Mouse (Mus musculus): Measurements from ENCODE around the gene Dysf. TPM values are rescaled to one million over a fixed set of nuclear protein-coding genes. Genes with fewer than 3 reads are reported as not detected.

Gene Dysf
- polyA plus RNA-seq, 1 experiment from 2014 or later: 9.4 TPM

DNA sequence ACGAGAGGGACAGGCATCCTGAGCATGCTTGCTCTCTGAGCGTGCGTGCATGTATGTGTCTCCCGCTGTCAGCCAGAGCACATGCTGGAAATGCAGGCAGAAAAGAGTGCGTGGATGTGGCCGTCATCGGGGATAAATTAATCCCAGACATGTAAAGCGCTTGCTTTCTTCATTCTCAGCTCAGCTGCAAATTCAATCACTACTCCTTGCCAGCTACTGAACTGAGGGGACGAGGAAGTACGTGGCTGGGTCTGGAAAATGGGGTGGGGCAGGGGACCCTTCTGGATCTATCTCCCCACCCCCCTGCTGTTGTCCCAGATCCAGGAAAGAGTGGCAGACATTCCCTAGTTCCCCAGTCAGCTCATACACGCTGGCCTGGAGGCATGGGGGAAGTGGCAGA is 210.7 kb downstream of the Dysf start:
- H3K27ac ChIP-seq (ENCODE audit: low read length): no peak overlapping the region
- H3K4me2 ChIP-seq (ENCODE audit: low read depth, low read length): no peak overlapping the region
- 70% methylated on average over 11 of the region's 11 CpGs for WGBS
- H3K9ac ChIP-seq (ENCODE audit: low read length): no peak overlapping the region
- H3K4me1 ChIP-seq (replicated peaks; ENCODE audit: control insufficient read depth, insufficient read depth, low read length): no peaks in the 10 kb centered on the region
- H3K4me3 ChIP-seq (ENCODE audit: low read length): no peak overlapping the region
- H3K9me3 ChIP-seq (ENCODE audit: control insufficient read depth, low read length): no peaks in the 10 kb centered on the region
- no peaks in the 10 kb centered on the region for H3K27me3 ChIP-seq (ENCODE audit: control insufficient read depth, insufficient read depth, low read depth, low read length)
- no peaks in the 10 kb centered on the region for H3K36me3 ChIP-seq (ENCODE audit: control insufficient read depth, insufficient read depth, low read length)
- no peak for ATAC-seq (ENCODE audit: low read depth)

- H3K4me2 ChIP-seq (ENCODE audit: low read depth, low read length): no peak overlapping the region
- 22% methylated on average over 4 of the region's 4 CpGs for WGBS
- no peak overlapping the region for H3K4me3 ChIP-seq (ENCODE audit: low read length)
- H3K9ac ChIP-seq (ENCODE audit: low read length): no peak overlapping the region
- no peaks in the 10 kb centered on the region for H3K9me3 ChIP-seq (ENCODE audit: control insufficient read depth, low read length)
- H3K36me3 ChIP-seq (ENCODE audit: control insufficient read depth, insufficient read depth, low read length): no peaks in the 10 kb centered on the region
- H3K27ac ChIP-seq (ENCODE audit: low read length): no peak overlapping the region
- ATAC-seq (ENCODE audit: low read depth): no peak
- H3K4me1 ChIP-seq (replicated peaks; ENCODE audit: control insufficient read depth, insufficient read depth, low read length): no peaks in the 10 kb centered on the region
- H3K27me3 ChIP-seq (ENCODE audit: control insufficient read depth, insufficient read depth, low read depth, low read length): no peaks in the 10 kb centered on the region
Observed at GRCm38 (mm10) chr6:84224861-84225260, 216.5 kb downstream of the Dysf start.

DNA sequence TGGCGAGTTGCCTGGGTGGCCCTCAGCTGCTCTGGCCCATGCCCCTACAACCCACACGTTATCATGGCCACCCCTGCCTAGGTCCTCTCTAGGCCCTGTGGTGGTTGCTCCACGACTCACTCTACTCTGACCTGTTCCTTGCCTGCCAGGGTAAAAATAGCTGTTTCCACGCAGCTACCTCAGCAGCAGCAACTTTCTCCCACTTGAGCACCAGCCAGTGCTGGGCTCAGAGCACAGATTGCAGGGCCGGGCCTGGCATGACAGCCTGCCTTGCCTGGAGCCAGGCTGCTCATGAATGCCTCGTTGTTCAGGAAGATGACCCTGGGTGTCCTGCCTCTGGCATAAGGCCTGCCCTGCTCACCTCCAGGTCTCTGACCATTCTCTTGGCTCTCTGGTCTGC is 217.2 kb downstream of the Dysf start:
- H3K27me3 ChIP-seq (ENCODE audit: control insufficient read depth, insufficient read depth, low read depth, low read length): no peaks in the 10 kb centered on the region
- ATAC-seq (ENCODE audit: low read depth): peak; percentile 32; the same call in 1 of the 2 replicates
- no peak overlapping the region for H3K4me2 ChIP-seq (ENCODE audit: low read depth, low read length)
- H3K4me1 ChIP-seq (replicated peaks; ENCODE audit: control insufficient read depth, insufficient read depth, low read length): no peaks in the 10 kb centered on the region
- H3K27ac ChIP-seq (ENCODE audit: low read length): no peak overlapping the region
- no peaks in the 10 kb centered on the region for H3K9me3 ChIP-seq (ENCODE audit: control insufficient read depth, low read length)
- H3K4me3 ChIP-seq (ENCODE audit: low read length): no peak overlapping the region
- H3K36me3 ChIP-seq (ENCODE audit: control insufficient read depth, insufficient read depth, low read length): no peaks in the 10 kb centered on the region
- no peak overlapping the region for H3K9ac ChIP-seq (ENCODE audit: low read length)
- 58% methylated on average over 6 of the region's 6 CpGs for WGBS

DNA sequence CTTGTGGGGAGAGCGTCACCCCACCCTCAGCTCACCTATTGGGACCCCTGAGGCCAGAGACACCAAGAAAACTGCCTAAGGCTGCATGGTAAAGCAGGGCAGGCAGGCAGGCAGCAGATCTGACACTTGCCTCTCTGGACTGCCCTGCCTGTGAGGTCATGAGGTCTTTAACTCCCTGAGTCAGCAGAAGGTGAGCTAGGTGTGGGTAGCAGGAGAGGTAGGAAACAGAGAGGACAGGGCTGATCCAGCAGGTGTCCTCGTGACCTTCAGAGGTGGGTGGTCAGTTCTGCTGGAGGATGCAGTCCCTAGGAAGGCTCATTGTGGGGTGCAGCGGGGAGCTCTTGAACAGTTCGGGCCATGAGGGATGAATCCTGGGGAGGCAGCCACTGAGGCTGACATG is 219.8 kb downstream of the Dysf start:
- Histone ChIP-seq H3K27me3 (ENCODE audit: control insufficient read depth, insufficient read depth, low read depth, low read length) (no peaks in the 10 kb centered on the region), H3K9me3 (ENCODE audit: control insufficient read depth, low read length) (no peaks in the 10 kb centered on the region), H3K4me2 (ENCODE audit: low read depth, low read length) (no peak overlapping the region), H3K27ac (ENCODE audit: low read length) (no peak overlapping the region), H3K4me1 (replicated peaks; ENCODE audit: control insufficient read depth, insufficient read depth, low read length) (peaks cover 6% of the 10 kb centered on the region), H3K36me3 (ENCODE audit: control insufficient read depth, insufficient read depth, low read length) (no peaks in the 10 kb centered on the region), H3K4me3 (ENCODE audit: low read length) (no peak overlapping the region), H3K9ac (ENCODE audit: low read length) (no peak overlapping the region)
- WGBS: 77% methylated on average over 4 of the region's 4 CpGs
- no peak for ATAC-seq (ENCODE audit: low read depth)

- no peaks in the 10 kb centered on the region for H3K9me3 ChIP-seq (ENCODE audit: control insufficient read depth, low read length)
- no peak for ATAC-seq (ENCODE audit: low read depth)
- no peak overlapping the region for H3K27ac ChIP-seq (ENCODE audit: low read length)
- H3K36me3 ChIP-seq (ENCODE audit: control insufficient read depth, insufficient read depth, low read length): no peaks in the 10 kb centered on the region
- H3K9ac ChIP-seq (ENCODE audit: low read length): no peak overlapping the region
- H3K4me3 ChIP-seq (ENCODE audit: low read length): no peak overlapping the region
- H3K27me3 ChIP-seq (ENCODE audit: control insufficient read depth, insufficient read depth, low read depth, low read length): no peaks in the 10 kb centered on the region
- H3K4me2 ChIP-seq (ENCODE audit: low read depth, low read length): no peak overlapping the region
- WGBS: 40% methylated on average over 5 of the region's 5 CpGs
- H3K4me1 ChIP-seq (replicated peaks; ENCODE audit: control insufficient read depth, insufficient read depth, low read length): peaks cover 6% of the 10 kb centered on the region
Observed at GRCm38 (mm10) chr6:84228786-84229185, 220.4 kb downstream of the Dysf start.

DNA sequence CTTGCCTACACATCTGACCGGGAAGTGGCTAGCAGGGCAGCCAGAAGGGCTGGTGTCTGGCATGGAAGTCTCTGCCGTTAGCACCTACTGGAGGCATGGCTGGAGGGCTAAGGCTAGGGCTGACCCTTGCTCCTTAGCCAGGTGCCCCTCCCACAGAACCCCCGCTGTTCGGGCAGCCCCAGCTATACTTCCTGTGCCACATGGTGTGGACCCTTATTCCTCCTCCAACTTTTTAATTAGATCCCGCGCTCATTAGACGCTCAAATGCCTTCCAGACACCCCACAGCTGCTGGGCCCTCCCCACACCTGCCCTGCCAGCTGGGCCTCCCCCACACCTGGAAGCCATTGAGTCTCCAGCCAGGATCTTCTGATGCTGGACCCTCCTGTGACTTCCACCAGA is 221.3 kb downstream of the Dysf start:
- Histone ChIP-seq H3K4me3 (ENCODE audit: low read length) (no peak overlapping the region), H3K27me3 (ENCODE audit: control insufficient read depth, insufficient read depth, low read depth, low read length) (no peaks in the 10 kb centered on the region), H3K9ac (ENCODE audit: low read length) (no peak overlapping the region), H3K9me3 (ENCODE audit: control insufficient read depth, low read length) (no peaks in the 10 kb centered on the region), H3K27ac (ENCODE audit: low read length) (no peak overlapping the region), H3K4me1 (replicated peaks; ENCODE audit: control insufficient read depth, insufficient read depth, low read length) (peaks cover 6% of the 10 kb centered on the region), H3K4me2 (ENCODE audit: low read depth, low read length) (no peak overlapping the region), H3K36me3 (ENCODE audit: control insufficient read depth, insufficient read depth, low read length) (no peaks in the 10 kb centered on the region)
- WGBS: 51% methylated on average over 7 of the region's 7 CpGs
- ATAC-seq (ENCODE audit: low read depth): no peak

GRCm38 (mm10) chr6:84231108-84231507 is 222.7 kb downstream of the Dysf start:
- peak; percentile 42; the same call in 1 of the 2 replicates for ATAC-seq (ENCODE audit: low read depth)
- Histone ChIP-seq H3K9me3 (ENCODE audit: control insufficient read depth, low read length) (no peaks in the 10 kb centered on the region), H3K27ac (ENCODE audit: low read length) (no peak overlapping the region), H3K27me3 (ENCODE audit: control insufficient read depth, insufficient read depth, low read depth, low read length) (no peaks in the 10 kb centered on the region), H3K4me2 (ENCODE audit: low read depth, low read length) (no peak overlapping the region), H3K4me3 (ENCODE audit: low read length) (no peak overlapping the region), H3K4me1 (replicated peaks; ENCODE audit: control insufficient read depth, insufficient read depth, low read length) (peaks cover 6% of the 10 kb centered on the region), H3K36me3 (ENCODE audit: control insufficient read depth, insufficient read depth, low read length) (no peaks in the 10 kb centered on the region), H3K9ac (ENCODE audit: low read length) (no peak overlapping the region)
- WGBS: 30% methylated on average over 7 of the region's 7 CpGs

- H3K4me2 ChIP-seq (ENCODE audit: low read depth, low read length): no peak overlapping the region
- no peak overlapping the region for H3K4me3 ChIP-seq (ENCODE audit: low read length)
- H3K9ac ChIP-seq (ENCODE audit: low read length): no peak overlapping the region
- no peaks in the 10 kb centered on the region for H3K9me3 ChIP-seq (ENCODE audit: control insufficient read depth, low read length)
- no peaks in the 10 kb centered on the region for H3K27me3 ChIP-seq (ENCODE audit: control insufficient read depth, insufficient read depth, low read depth, low read length)
- no peaks in the 10 kb centered on the region for H3K36me3 ChIP-seq (ENCODE audit: control insufficient read depth, insufficient read depth, low read length)
- no peak overlapping the region for H3K27ac ChIP-seq (ENCODE audit: low read length)
- H3K4me1 ChIP-seq (replicated peaks; ENCODE audit: control insufficient read depth, insufficient read depth, low read length): peaks cover 6% of the 10 kb centered on the region
- 49% methylated on average over 8 of the region's 8 CpGs for WGBS
- no peak for ATAC-seq (ENCODE audit: low read depth)
Observed at GRCm38 (mm10) chr6:84232063-84232760, 223.8 kb downstream of the Dysf start.

- Histone ChIP-seq H3K27ac (ENCODE audit: low read length) (no peak overlapping the region), H3K4me1 (replicated peaks; ENCODE audit: control insufficient read depth, insufficient read depth, low read length) (peaks cover 6% of the 10 kb centered on the region), H3K9me3 (ENCODE audit: control insufficient read depth, low read length) (no peaks in the 10 kb centered on the region), H3K4me3 (ENCODE audit: low read length) (no peak overlapping the region), H3K9ac (ENCODE audit: low read length) (no peak overlapping the region), H3K27me3 (ENCODE audit: control insufficient read depth, insufficient read depth, low read depth, low read length) (no peaks in the 10 kb centered on the region), H3K4me2 (ENCODE audit: low read depth, low read length) (no peak overlapping the region), H3K36me3 (ENCODE audit: control insufficient read depth, insufficient read depth, low read length) (no peaks in the 10 kb centered on the region)
- WGBS: 45% methylated on average over 6 of the region's 6 CpGs
- peak; percentile 48 for ATAC-seq (ENCODE audit: low read depth)
Observed at GRCm38 (mm10) chr6:84233783-84234182, 225.4 kb downstream of the Dysf start.

GRCm38 (mm10) chr6:84235365-84235764 is 227.0 kb downstream of the Dysf start:
- WGBS: 91% methylated on average over 2 of the region's 2 CpGs
- Histone ChIP-seq H3K4me1 (replicated peaks; ENCODE audit: control insufficient read depth, insufficient read depth, low read length) (peaks cover 6% of the 10 kb centered on the region), H3K4me3 (ENCODE audit: low read length) (no peak overlapping the region), H3K27ac (ENCODE audit: low read length) (no peak overlapping the region), H3K36me3 (ENCODE audit: control insufficient read depth, insufficient read depth, low read length) (no peaks in the 10 kb centered on the region), H3K9me3 (ENCODE audit: control insufficient read depth, low read length) (no peaks in the 10 kb centered on the region), H3K4me2 (ENCODE audit: low read depth, low read length) (no peak overlapping the region), H3K27me3 (ENCODE audit: control insufficient read depth, insufficient read depth, low read depth, low read length) (no peaks in the 10 kb centered on the region), H3K9ac (ENCODE audit: low read length) (no peak overlapping the region)
- no peak for ATAC-seq (ENCODE audit: low read depth)

All from lung, embryonic 16.5 days (tissue).